Mouse (Mus musculus) G1E (cell line): ENCODE results near the gene Cd160. TPM values are rescaled to one million over a fixed set of nuclear protein-coding genes. Genes with fewer than 3 reads are reported as not detected.

ENCODE experiments used
- ATAC-seq: 2 replicates; pipeline ENCODE4 v1.8.0; 2016; ENCODE audit warnings: mild to moderate bottlenecking; ENCODE audit not compliant: insufficient number of reproducible peaks, poor library complexity, low FRiP score, severe bottlenecking; ENCODE audit errors: extremely low read depth
- DNase-seq: peaks from one replicate; pipeline ENCODE4 v3.0.0; 2012; ENCODE audit warnings: low spot score
- H3K27me3 ChIP-seq: 2 replicates; pipeline ENCODE4 v1.6.1; 2012; ENCODE audit warnings: mild to moderate bottlenecking, low read length, inconsistent platforms; ENCODE audit not compliant: insufficient read depth
- H3K36me3 ChIP-seq: replicated peaks from 2 replicates; pipeline ENCODE3; 2012; ENCODE audit warnings: mild to moderate bottlenecking, inconsistent platforms
- H3K4me1 ChIP-seq: 2 replicates; pipeline ENCODE4 v1.6.1; 2012; ENCODE audit warnings: low read depth, low read length, inconsistent platforms, mixed read lengths; ENCODE audit not compliant: insufficient read depth
- H3K4me3 ChIP-seq: 2 replicates; pipeline ENCODE4 v1.5.1; 2012; ENCODE audit warnings: low read depth, mild to moderate bottlenecking, inconsistent platforms, low read length, moderate library complexity, mixed read lengths
- H3K9me3 ChIP-seq: replicated peaks from 2 replicates; pipeline ENCODE4 v1.6.1; 2012; ENCODE audit warnings: inconsistent platforms
- CTCF ChIP-seq: IDR thresholded peaks from 2 replicates; pipeline ENCODE4 v1.5.1; 2012; ENCODE audit warnings: low read depth, low read length, inconsistent platforms, mixed read lengths
- GATA1 ChIP-seq: IDR thresholded peaks from 2 replicates; pipeline ENCODE4 v1.6.1; 2012; ENCODE audit warnings: borderline replicate concordance, low read length, inconsistent platforms, mixed read lengths
- GATA2 ChIP-seq: IDR thresholded peaks from 2 replicates; pipeline ENCODE4 v1.6.1; 2012; ENCODE audit warnings: low read depth, low read length, inconsistent platforms, borderline replicate concordance
- POLR2AphosphoS5 ChIP-seq: IDR thresholded peaks from 2 replicates; pipeline ENCODE4 v1.6.1; 2012; ENCODE audit warnings: low read depth, low read length, inconsistent platforms; ENCODE audit not compliant: insufficient replicate concordance
- TAL1 ChIP-seq: conservative IDR thresholded peaks from 2 replicates; pipeline ENCODE4 v1.6.1; 2012; ENCODE audit warnings: low read depth, low read length, inconsistent platforms, mixed read lengths
- polyA plus RNA-seq: library from polyadenylated mRNA; stranded (reverse); fragments of >175 nt; gene quantifications from 2 replicates; pipeline ENCODE4 v1.2.3, GENCODE M21; 2012
- total RNA-seq, 2 experiments: library from RNA; stranded (forward) in 1 of 2; stranded (reverse) in 1 of 2; fragments of 200-1000 nt in 1 of 2; fragments of >200 nt in 1 of 2; fragmentation: Nextera tagmentation in 1 of 2; gene quantifications; 2 replicates each; pipeline ENCODE4 v1.2.3; 2014 to 2017

Gene Cd160
- total and polyA plus RNA-seq, 3 experiments = 0.27 to 1.4 (median 0.53) TPM

DNA sequence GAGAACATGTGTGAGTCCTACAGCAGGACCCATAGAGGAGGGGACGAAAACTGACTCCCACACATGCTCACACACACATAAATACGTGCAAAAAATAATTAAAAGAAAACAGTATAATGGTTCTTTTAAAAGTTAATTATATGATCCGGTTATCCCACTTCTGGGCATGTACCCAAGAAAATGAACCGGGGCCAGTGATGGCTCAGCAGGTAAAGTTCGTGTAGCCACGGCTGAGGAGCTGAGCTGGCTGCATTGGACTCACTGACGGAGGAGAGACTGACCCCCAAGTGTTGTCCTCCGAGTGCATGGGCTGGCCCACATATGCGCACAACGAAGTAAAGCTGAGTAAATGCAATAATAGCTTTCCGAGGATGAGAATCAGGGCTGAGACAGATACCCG lies 4.5 kb downstream of the Cd160 start:
- Histone ChIP-seq H3K27me3 (peaks cover 8% of the 10 kb centered on the region), H3K4me1 (peaks cover 60% of the 10 kb centered on the region), H3K4me3 (no peak overlapping the region), H3K9me3 (no peaks in the 10 kb centered on the region), H3K36me3 (no peaks in the 10 kb centered on the region)
- TF ChIP-seq POLR2AphosphoS5 (no peak), GATA1 (no peak), GATA2 (no peak), CTCF (no peak), TAL1 (no peak)
- ATAC-seq (no peak), DNase-seq (no peak)

- DNase-seq (peak; percentile 65), ATAC-seq (peak; percentile 88)
- Histone ChIP-seq H3K4me3 (peak overlapping the region; percentile 10; the same call in 1 of the 2 replicates), H3K27me3 (peaks cover 11% of the 10 kb centered on the region), H3K9me3 (no peaks in the 10 kb centered on the region), H3K4me1 (peaks cover 54% of the 10 kb centered on the region), H3K36me3 (no peaks in the 10 kb centered on the region)
- TF ChIP-seq TAL1 = peak; percentile 92
- no peak for TF ChIP-seq CTCF
- TF ChIP-seq GATA1 = no peak
- no peak for TF ChIP-seq GATA2
- no peak for TF ChIP-seq POLR2AphosphoS5
These were observed 5.5 kb downstream of the Cd160 start for GRCm38 (mm10) chr3:96823701-96824100.

DNA sequence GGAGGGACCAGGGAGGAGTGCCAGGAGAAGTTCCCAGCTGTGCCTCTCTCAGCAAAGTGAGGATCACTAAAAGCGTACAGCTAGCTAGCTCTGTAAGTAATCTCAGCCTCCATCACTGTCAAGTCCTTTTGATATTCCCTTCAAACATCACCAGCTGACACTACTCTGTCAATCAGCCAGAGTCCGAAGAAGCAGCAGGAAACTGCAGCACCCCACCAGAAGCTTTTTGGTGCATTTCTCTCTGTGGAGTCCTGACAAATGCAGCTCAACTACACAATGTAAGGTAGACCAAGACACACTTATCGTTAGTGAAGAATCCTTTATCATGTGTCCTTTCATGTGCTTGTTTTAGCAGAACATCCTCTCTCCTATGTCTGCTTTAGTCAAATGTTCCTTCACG lies 7.6 kb downstream of the Cd160 start:
- Histone ChIP-seq H3K36me3 (no peaks in the 10 kb centered on the region), H3K4me1 (peaks cover 44% of the 10 kb centered on the region), H3K4me3 (no peak overlapping the region), H3K9me3 (no peaks in the 10 kb centered on the region), H3K27me3 (peaks cover 16% of the 10 kb centered on the region)
- TF ChIP-seq POLR2AphosphoS5 = no peak
- ATAC-seq = no peak
- no peak for DNase-seq

DNA sequence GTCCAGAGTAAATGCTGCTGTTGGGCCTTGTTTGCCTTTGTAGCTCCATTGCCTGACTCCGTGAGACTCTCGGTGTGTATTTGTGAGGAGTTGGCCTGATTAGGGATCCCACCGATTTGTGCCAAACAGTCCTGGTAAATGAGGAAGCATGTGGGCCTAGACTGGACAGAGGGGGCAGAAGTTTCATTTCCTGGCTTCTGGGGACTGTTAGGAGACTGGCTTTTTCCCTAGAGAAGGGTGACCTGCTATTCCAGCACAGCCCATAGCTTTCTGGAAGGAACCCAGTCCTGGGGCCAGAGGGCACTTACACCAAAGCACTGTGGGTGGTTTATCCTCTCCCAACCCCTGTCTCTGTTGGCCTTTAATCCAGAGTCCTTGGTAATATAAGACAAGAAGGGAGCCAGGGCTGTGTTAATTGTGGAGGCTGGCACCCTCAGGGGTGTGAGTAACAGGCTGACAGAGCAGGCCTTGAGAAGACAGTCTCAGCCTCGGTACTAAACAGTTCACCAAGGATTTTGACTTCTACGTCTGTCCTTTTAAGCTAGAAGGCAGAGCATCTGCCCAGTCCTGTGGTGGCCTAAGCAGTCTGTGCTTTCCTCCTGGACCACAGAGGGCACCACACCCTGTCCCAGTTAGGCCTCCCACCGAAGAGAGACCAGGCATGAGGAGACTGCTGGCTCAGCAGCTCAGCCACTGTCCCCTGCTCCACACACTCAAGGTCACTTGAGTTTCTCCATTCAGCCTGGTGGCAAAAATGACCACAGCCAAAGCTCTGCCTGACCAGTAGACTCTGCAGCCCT lies 8.8 kb downstream of the Cd160 start:
- ATAC-seq (no peak), DNase-seq (no peak)
- Histone ChIP-seq H3K36me3 (no peaks in the 10 kb centered on the region), H3K27me3 (peaks cover 18% of the 10 kb centered on the region), H3K9me3 (no peaks in the 10 kb centered on the region), H3K4me3 (no peak overlapping the region), H3K4me1 (peaks cover 41% of the 10 kb centered on the region)
- TF ChIP-seq TAL1 (no peak), CTCF (no peak), GATA2 (no peak), GATA1 (no peak), POLR2AphosphoS5 (no peak)

DNA sequence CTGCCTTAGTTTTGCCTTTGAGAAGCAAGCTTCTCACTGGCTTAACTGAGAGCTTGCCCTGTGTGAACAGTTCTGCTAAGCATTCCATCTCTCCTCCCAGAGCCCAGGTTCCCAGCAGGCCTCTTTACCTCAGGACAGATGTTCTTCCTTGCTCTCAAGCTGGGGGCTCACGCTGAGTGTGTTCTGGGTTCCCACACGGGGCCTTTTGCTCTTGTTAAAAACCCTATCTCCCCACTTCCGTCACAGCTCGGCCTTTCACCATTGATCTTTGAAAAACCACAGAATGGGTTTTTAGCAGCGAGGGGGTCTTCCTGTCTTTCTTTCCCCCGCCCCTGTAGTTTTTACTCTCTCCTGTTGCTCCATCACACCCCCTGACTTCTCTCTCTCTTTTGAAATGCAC lies 14.8 kb downstream of the Cd160 start:
- H3K27me3 ChIP-seq = peaks cover 13% of the 10 kb centered on the region
- H3K4me1 ChIP-seq = peaks cover 26% of the 10 kb centered on the region
- H3K9me3 ChIP-seq = no peaks in the 10 kb centered on the region
- H3K36me3 ChIP-seq = no peaks in the 10 kb centered on the region
- DNase-seq = no peak
- TF ChIP-seq CTCF (no peak), TAL1 (no peak), GATA1 (no peak), POLR2AphosphoS5 (no peak), GATA2 (no peak)
- ATAC-seq = no peak
- no peak overlapping the region for H3K4me3 ChIP-seq

DNA sequence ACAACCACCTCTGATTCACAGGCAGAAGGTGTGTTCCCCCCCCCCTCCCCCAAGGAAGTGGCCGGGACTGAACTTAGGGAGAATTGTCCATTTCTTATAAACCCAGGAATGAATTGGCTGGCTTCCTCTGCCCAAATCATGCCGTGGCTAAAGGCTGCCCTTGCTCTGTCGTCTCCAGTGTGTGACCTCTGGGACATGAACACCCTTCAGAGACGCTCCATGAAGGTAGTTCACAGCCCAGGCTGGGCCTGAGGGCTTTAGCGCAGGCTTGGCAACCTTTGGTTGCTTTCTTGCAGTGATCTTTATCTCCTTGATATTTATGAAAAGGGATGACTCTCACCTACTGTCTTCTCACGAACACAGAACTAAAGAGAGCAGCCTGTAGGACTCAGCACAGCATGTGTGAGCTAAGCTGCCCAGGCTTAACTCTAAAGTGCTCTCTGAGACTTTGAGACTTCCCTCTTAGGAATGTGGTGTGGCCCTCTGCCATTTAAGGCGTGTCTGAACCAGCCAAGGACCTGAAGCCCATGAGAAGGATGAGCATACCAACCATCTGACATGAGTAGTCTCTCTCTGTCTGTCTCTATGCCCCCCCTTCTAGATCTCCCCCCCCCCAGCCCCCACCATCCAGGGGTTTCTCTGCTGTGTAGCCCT lies 15.4 kb downstream of the Cd160 start:
- Histone ChIP-seq H3K9me3 (no peaks in the 10 kb centered on the region), H3K4me3 (no peak overlapping the region), H3K36me3 (no peaks in the 10 kb centered on the region), H3K4me1 (peaks cover 26% of the 10 kb centered on the region), H3K27me3 (peaks cover 10% of the 10 kb centered on the region)
- DNase-seq = no peak
- no peak for ATAC-seq
- TF ChIP-seq TAL1 (no peak), POLR2AphosphoS5 (no peak), CTCF (no peak), GATA1 (no peak), GATA2 (no peak)
